Mouse (Mus musculus) small intestine, adult 2 months (tissue): Measurements from ENCODE around the gene Kcnn4.

ENCODE experiments used
- CTCF ChIP-seq: fragments of 200-500 bp; IDR thresholded peaks from 2 replicates; pipeline ENCODE4 v1.5.1; 2012; ENCODE audit warnings: low read depth, mild to moderate bottlenecking, control low read depth, inconsistent platforms, low read length, moderate library complexity, mixed read lengths; ENCODE audit not compliant: insufficient replicate concordance, insufficient read length; ENCODE audit errors: extremely low read depth
- POLR2A ChIP-seq: fragments of 200-500 bp; IDR thresholded peaks from 2 replicates; pipeline ENCODE4 v1.6.1; 2012; ENCODE audit warnings: low read depth, mild to moderate bottlenecking, control low read depth, inconsistent platforms, low read length, moderate library complexity

GRCm38 (mm10) chr7:24322593-24322992 is 47.5 kb upstream of the Kcnn4 start:
- TF ChIP-seq POLR2A: no peak
- no peak for TF ChIP-seq CTCF
